Comparison of ENCODE assay signal across 23 mouse cellular contexts in genomic region chr1:90652553-90652952, GRCm38 (mm10). TPM values are rescaled to one million over a fixed set of nuclear protein-coding genes. Genes with fewer than 3 reads are reported as not detected.
DNase-seq lines count a peak whose midpoint lies in the region; ATAC-seq and TF ChIP-seq lines count a peak whose summit lies in the region.
"Had no signal": no experiment of that assay in that cellular context is flagged by ENCODE, and none has a peak within 500 bp of the region (broad histone marks: within the 10 kb centered on the region; RNA-seq: fewer than 3 reads in every experiment).

No protein-coding gene starts in this region.

- WGBS in stomach, embryonic 14.5 days = 73% methylated on average over 4 of the region's 4 CpGs
- WGBS in stomach, postnatal 0 days = 77% methylated on average over 4 of the region's 4 CpGs
- WGBS in intestine, embryonic 15.5 days = 81% methylated on average over 4 of the region's 4 CpGs
- WGBS in midbrain, embryonic 10.5 days = 78% methylated on average over 4 of the region's 4 CpGs

- no peak for ATAC-seq in stomach, embryonic 14.5 days (ENCODE audit: insufficient number of reproducible peaks, insufficient read depth, low FRiP score, low read depth)
- ATAC-seq in stomach, postnatal 0 days (ENCODE audit: low FRiP score, low TSS enrichment) = no peak
- ATAC-seq in intestine, embryonic 15.5 days = no peak
- ATAC-seq: forebrain, embryonic 15.5 days had no signal

- peak overlapping the region; percentile 94; the same call in 1 of the 2 replicates for H3K27ac ChIP-seq in stomach, embryonic 14.5 days (ENCODE audit: low read length)
- no peak overlapping the region for H3K27ac ChIP-seq in stomach, postnatal 0 days (replicated peaks)
- H3K27ac ChIP-seq in intestine, embryonic 15.5 days = peak overlapping the region; percentile 86; the same call in 1 of the 2 replicates
- H3K27ac ChIP-seq in midbrain, embryonic 10.5 days (replicated peaks) = no peak overlapping the region
- H3K27ac ChIP-seq: forebrain, embryonic 15.5 days; hindbrain, embryonic 15.5 days; liver, embryonic 13.5 days; macrophage; neural tube, embryonic 12.5 days had no signal

- H3K4me2 ChIP-seq in stomach, embryonic 14.5 days (replicated peaks; ENCODE audit: low read depth, low read length) = no peak overlapping the region
- no peak overlapping the region for H3K4me2 ChIP-seq in stomach, postnatal 0 days (replicated peaks; ENCODE audit: low read depth)
- no peak overlapping the region for H3K4me2 ChIP-seq in intestine, embryonic 15.5 days (replicated peaks)
- H3K4me2 ChIP-seq: embryonic facial prominence, embryonic 12.5 days; forebrain, embryonic 15.5 days; heart, embryonic 12.5 days; hindbrain, embryonic 15.5 days; limb, embryonic 12.5 days; liver, embryonic 13.5 days; lung, embryonic 14.5 days; midbrain, embryonic 11.5 days; neural tube, embryonic 12.5 days had no signal

- H3K36me3 ChIP-seq in stomach, embryonic 14.5 days (ENCODE audit: control insufficient read depth, insufficient read depth, low read length) = no peaks in the 10 kb centered on the region
- no peaks in the 10 kb centered on the region for H3K36me3 ChIP-seq in stomach, postnatal 0 days (ENCODE audit: control insufficient read depth, insufficient read depth, low read length)
- no peaks in the 10 kb centered on the region for H3K36me3 ChIP-seq in intestine, embryonic 15.5 days
- no peaks in the 10 kb centered on the region for H3K36me3 ChIP-seq in midbrain, embryonic 10.5 days
- H3K36me3 ChIP-seq: embryonic facial prominence, embryonic 12.5 days; forebrain, embryonic 15.5 days; heart, embryonic 12.5 days; hindbrain, embryonic 15.5 days; limb, embryonic 12.5 days; liver, embryonic 13.5 days; neural tube, embryonic 12.5 days had no signal

- no peak overlapping the region for H3K9ac ChIP-seq in stomach, embryonic 14.5 days (replicated peaks; ENCODE audit: low read depth, low read length)
- no peak overlapping the region for H3K9ac ChIP-seq in stomach, postnatal 0 days (ENCODE audit: low read length)
- H3K9ac ChIP-seq in intestine, embryonic 15.5 days = no peak overlapping the region
- H3K9ac ChIP-seq: embryonic facial prominence, embryonic 12.5 days; forebrain, embryonic 15.5 days; heart, embryonic 12.5 days; hindbrain, embryonic 15.5 days; limb, embryonic 12.5 days; liver, embryonic 13.5 days; lung, embryonic 14.5 days; neural tube, embryonic 12.5 days had no signal

- H3K9me3 ChIP-seq in stomach, embryonic 14.5 days (ENCODE audit: control insufficient read depth, low read depth, low read length) = no peaks in the 10 kb centered on the region
- no peaks in the 10 kb centered on the region for H3K9me3 ChIP-seq in stomach, postnatal 0 days (ENCODE audit: control insufficient read depth, low read length)
- no peaks in the 10 kb centered on the region for H3K9me3 ChIP-seq in intestine, embryonic 15.5 days
- no peaks in the 10 kb centered on the region for H3K9me3 ChIP-seq in midbrain, embryonic 10.5 days (replicated peaks)
- H3K9me3 ChIP-seq: embryonic facial prominence, embryonic 12.5 days; forebrain, embryonic 15.5 days; heart, embryonic 12.5 days; hindbrain, embryonic 15.5 days; limb, embryonic 12.5 days; liver, embryonic 13.5 days; neural tube, embryonic 12.5 days had no signal

- DNase-seq in adrenal gland, postnatal 10 days = peak; percentile 34
- no peak for DNase-seq in adrenal gland, postnatal 4 days (ENCODE audit: low spot score in 2 of 2)
- DNase-seq in stomach, postnatal 0 days (ENCODE audit: low spot score) = no peak
- no peak for DNase-seq in thymus, postnatal 25 days
- no peak for DNase-seq in layer of hippocampus, postnatal 14 days (ENCODE audit: low spot score in 2 of 2)
- DNase-seq in midbrain, embryonic 10.5 days (ENCODE audit: low spot score) = no peak
- DNase-seq: B cell, adult 2 months; cerebellum, adult 9-11 months; kidney, adult 18-20 months; kidney, postnatal 10 days; liver, embryonic 13.5 days; lung, embryonic 14.5 days; thymus, adult 18-20 months had no signal

- H3K27me3 ChIP-seq in stomach, embryonic 14.5 days (ENCODE audit: control insufficient read depth, insufficient read depth, low read length) = no peaks in the 10 kb centered on the region
- no peaks in the 10 kb centered on the region for H3K27me3 ChIP-seq in stomach, postnatal 0 days (ENCODE audit: control insufficient read depth, insufficient read depth, low read length)
- H3K27me3 ChIP-seq in intestine, embryonic 15.5 days (replicated peaks) = no peaks in the 10 kb centered on the region
- H3K27me3 ChIP-seq in midbrain, embryonic 10.5 days (ENCODE audit: low read depth, poor library complexity, severe bottlenecking) = no peaks in the 10 kb centered on the region
- H3K27me3 ChIP-seq: embryonic facial prominence, embryonic 12.5 days; forebrain, embryonic 15.5 days; heart, embryonic 12.5 days; hindbrain, embryonic 15.5 days; limb, embryonic 12.5 days; liver, embryonic 13.5 days; neural tube, embryonic 12.5 days had no signal

- no peak for TF ChIP-seq EP300 in stomach, postnatal 0 days (optimal IDR thresholded peaks at IDR 0.05)

- H3K4me1 ChIP-seq in stomach, embryonic 14.5 days (ENCODE audit: control insufficient read depth, insufficient read depth, low read length) = peaks cover 25% of the 10 kb centered on the region
- no peaks in the 10 kb centered on the region for H3K4me1 ChIP-seq in stomach, postnatal 0 days (replicated peaks; ENCODE audit: control insufficient read depth, insufficient read depth)
- H3K4me1 ChIP-seq in intestine, embryonic 15.5 days (replicated peaks) = peaks cover 17% of the 10 kb centered on the region
- H3K4me1 ChIP-seq in midbrain, embryonic 10.5 days = peaks cover 10% of the 10 kb centered on the region
- H3K4me1 ChIP-seq: liver, embryonic 13.5 days had no signal

- H3K4me3 ChIP-seq in stomach, embryonic 14.5 days (ENCODE audit: low read depth, low read length) = no peak overlapping the region
- H3K4me3 ChIP-seq in stomach, postnatal 0 days (ENCODE audit: low read depth, low read length) = no peak overlapping the region
- H3K4me3 ChIP-seq in intestine, embryonic 15.5 days (replicated peaks) = no peak overlapping the region
- H3K4me3 ChIP-seq in midbrain, embryonic 10.5 days = no peak overlapping the region
- H3K4me3 ChIP-seq: embryonic facial prominence, embryonic 12.5 days; forebrain, embryonic 15.5 days; heart, embryonic 12.5 days; hindbrain, embryonic 15.5 days; limb, embryonic 12.5 days; liver, embryonic 13.5 days; neural tube, embryonic 12.5 days had no signal

- no peak for TF ChIP-seq CTCF in stomach, postnatal 0 days (IDR thresholded peaks at IDR 0.05; ENCODE audit: low read depth)

RNA-seq across cellular contexts. Expression of gene Cops8, which starts 49.8 kb away (rescaled TPM):
- total RNA-seq in adrenal gland, postnatal 10 days (2021) = 10 to 100 TPM; 67.0 to 71.7 TPM
- total RNA-seq in adrenal gland, postnatal 4 days (2021) = 10 to 100 TPM; 91.2 to 96.9 TPM
- 147 and 165 TPM in 2 replicates for polyA plus RNA-seq in stomach, embryonic 14.5 days (2014; fragmentation: Nextera tagmentation; extraction: Ambion mirVana)
- 65.7 and 71.0 TPM in 2 replicates for polyA plus RNA-seq in stomach, postnatal 0 days (2015; fragmentation: Nextera tagmentation; extraction: Ambion mirVana)
- 127 and 129 TPM in 2 replicates for polyA plus RNA-seq in intestine, embryonic 15.5 days (2015; fragmentation: Nextera tagmentation; extraction: Ambion mirVana)
- total RNA-seq in layer of hippocampus, postnatal 14 days (2021) = 100 to 1,000 TPM; 110 to 112 TPM
- polyA plus RNA-seq in midbrain, embryonic 10.5 days (2016; fragmentation: Nextera tagmentation; extraction: Ambion mirVana) = 183 and 199 TPM in 2 replicates

Comparison
In these comparisons a context has a peak if more than half of its experiments do, and no peak if none do; other contexts are left out.
1. H3K27ac ChIP-seq: peak in stomach, embryonic 14.5 days (single experiment) and intestine, embryonic 15.5 days (single experiment); none in stomach, postnatal 0 days (single experiment) and midbrain, embryonic 10.5 days (single experiment).